ENCODE assay signal across 8 mouse cellular contexts in the genomic region with DNA sequence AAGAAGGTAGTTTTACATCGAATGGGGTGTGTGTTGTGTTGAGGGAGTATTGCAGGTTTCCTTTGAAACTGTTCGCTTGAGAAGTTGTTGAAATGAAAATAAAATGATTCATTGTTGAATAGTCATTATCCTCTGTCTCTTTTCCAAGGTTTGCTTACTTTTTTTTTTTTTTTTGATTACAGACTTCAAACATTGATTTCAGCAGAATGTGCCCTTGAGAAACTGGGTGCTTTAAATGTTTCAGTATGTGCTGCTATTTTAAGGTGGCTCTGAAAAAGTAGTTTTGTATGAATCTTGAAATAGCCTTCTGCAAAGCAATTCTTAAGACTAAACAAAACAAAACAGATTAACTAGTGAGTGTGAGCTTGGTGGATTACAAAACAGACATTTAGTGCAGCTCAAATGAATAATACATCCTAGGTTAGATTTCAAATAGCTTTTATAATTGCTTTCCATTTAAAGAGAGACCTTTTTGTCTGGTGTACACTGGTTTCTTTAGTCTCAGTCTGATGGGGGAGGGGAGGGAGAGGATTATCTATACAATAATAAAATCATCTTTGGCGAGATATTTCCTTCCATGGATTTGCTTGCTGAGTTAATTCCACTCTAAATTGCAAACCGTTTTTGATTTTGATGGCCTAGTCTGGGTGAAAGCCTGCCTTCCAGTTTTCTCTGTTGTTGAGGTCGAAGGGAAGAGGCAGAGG. TPM values are rescaled to one million over a fixed set of nuclear protein-coding genes. Genes with fewer than 3 reads are reported as not detected.
DNase-seq lines count a peak whose midpoint lies in the region; ATAC-seq and TF ChIP-seq lines count a peak whose summit lies in the region.

No protein-coding gene starts in this region.

- DNase-seq in kidney, adult 8-10 months = no peak
- no peak for DNase-seq in urinary bladder, adult 18-20 months (ENCODE audit: low spot score in 2 of 2)
- no peak for DNase-seq in adrenal gland, postnatal 36 days
- no peak for DNase-seq in gastrocnemius, adult 8-10 months (ENCODE audit: low spot score in 2 of 2)

- H3K9me3 ChIP-seq in kidney, embryonic 16.5 days (ENCODE audit: low read length) = no peaks in the 10 kb centered on the region
- H3K9me3 ChIP-seq in hindbrain, embryonic 15.5 days = no peaks in the 10 kb centered on the region
- H3K9me3 ChIP-seq in midbrain, embryonic 15.5 days = no peaks in the 10 kb centered on the region

- TF ChIP-seq CTCF in cortical plate, adult 2 months (IDR thresholded peaks at IDR 0.05; ENCODE audit: extremely low read depth, insufficient read depth, low read length) = no peak

- H3K27ac ChIP-seq in kidney, embryonic 16.5 days (ENCODE audit: low read length) = peak overlapping the region; percentile 98
- H3K27ac ChIP-seq in cortical plate, adult 2 months (ENCODE audit: insufficient read depth, low read length) = peak overlapping the region; percentile 65
- peak overlapping the region; percentile 92 for H3K27ac ChIP-seq in hindbrain, embryonic 15.5 days (replicated peaks)
- H3K27ac ChIP-seq in midbrain, embryonic 15.5 days = peak overlapping the region; percentile 99

- no peak for TF ChIP-seq POLR2A in cortical plate, adult 2 months (IDR thresholded peaks at IDR 0.05; ENCODE audit: extremely low read depth, insufficient read depth, low read length)

- no peaks in the 10 kb centered on the region for H3K36me3 ChIP-seq in kidney, embryonic 16.5 days (ENCODE audit: insufficient read depth, low read length)
- H3K36me3 ChIP-seq in hindbrain, embryonic 15.5 days = no peaks in the 10 kb centered on the region
- H3K36me3 ChIP-seq in midbrain, embryonic 15.5 days (replicated peaks) = no peaks in the 10 kb centered on the region

- ATAC-seq in kidney, embryonic 16.5 days (ENCODE audit: low FRiP score, low TSS enrichment) = no peak
- no peak for ATAC-seq in hindbrain, embryonic 15.5 days (ENCODE audit: low FRiP score, low read depth)
- no peak for ATAC-seq in midbrain, embryonic 15.5 days (replicated peaks)

- H3K4me2 ChIP-seq in kidney, embryonic 16.5 days (replicated peaks; ENCODE audit: low read depth, low read length) = peak overlapping the region; percentile 56
- peak overlapping the region; percentile 80 for H3K4me2 ChIP-seq in hindbrain, embryonic 15.5 days
- peak overlapping the region; percentile 75 for H3K4me2 ChIP-seq in midbrain, embryonic 15.5 days

- peak overlapping the region; percentile 99 for H3K9ac ChIP-seq in kidney, embryonic 16.5 days (replicated peaks; ENCODE audit: low read length)
- H3K9ac ChIP-seq in hindbrain, embryonic 15.5 days = peak overlapping the region; percentile 93
- H3K9ac ChIP-seq in midbrain, embryonic 15.5 days = peak overlapping the region; percentile 88

- no peaks in the 10 kb centered on the region for H3K27me3 ChIP-seq in kidney, embryonic 16.5 days (ENCODE audit: insufficient read depth, low read length)
- H3K27me3 ChIP-seq in hindbrain, embryonic 15.5 days = no peaks in the 10 kb centered on the region
- no peaks in the 10 kb centered on the region for H3K27me3 ChIP-seq in midbrain, embryonic 15.5 days (replicated peaks)

- H3K4me1 ChIP-seq in kidney, embryonic 16.5 days (ENCODE audit: insufficient read depth, low read length) = peaks cover 33% of the 10 kb centered on the region
- H3K4me1 ChIP-seq in cortical plate, adult 2 months (ENCODE audit: control insufficient read depth, insufficient read depth, low read length) = peaks cover 7% of the 10 kb centered on the region
- H3K4me1 ChIP-seq in hindbrain, embryonic 15.5 days (replicated peaks) = peaks cover 44% of the 10 kb centered on the region
- peaks cover 27% of the 10 kb centered on the region for H3K4me1 ChIP-seq in midbrain, embryonic 15.5 days

- peak overlapping the region; percentile 98 for H3K4me3 ChIP-seq in kidney, embryonic 16.5 days (ENCODE audit: low read length)
- H3K4me3 ChIP-seq in cortical plate, adult 2 months (ENCODE audit: insufficient read depth, low read length) = peak overlapping the region; percentile 95
- H3K4me3 ChIP-seq in hindbrain, embryonic 15.5 days = peak overlapping the region; percentile 85
- H3K4me3 ChIP-seq in midbrain, embryonic 15.5 days = peak overlapping the region; percentile 69

- 5% methylated on average over 5 of the region's 5 CpGs for WGBS in kidney, embryonic 16.5 days
- 5% methylated on average over 5 of the region's 5 CpGs for WGBS in hindbrain, embryonic 15.5 days
- 2% methylated on average over 5 of the region's 5 CpGs for WGBS in midbrain, embryonic 15.5 days

RNA-seq across cellular contexts. Expression of gene Rere, which starts 1.3 kb away (rescaled TPM):
- 30.7 and 40.6 TPM in 2 replicates for polyA plus RNA-seq in kidney, embryonic 16.5 days (2015; fragmentation: Nextera tagmentation; extraction: Ambion mirVana)
- polyA plus RNA-seq in cortical plate, adult 2 months (2012; rRNA removed) = 44.2 and 50.5 TPM in 2 replicates
- 32.5 and 33.8 TPM in 2 replicates for polyA plus RNA-seq in hindbrain, embryonic 15.5 days (2015; fragmentation: Nextera tagmentation; extraction: Ambion mirVana)
- 32.1 and 37.4 TPM in 2 replicates for polyA plus RNA-seq in midbrain, embryonic 15.5 days (2015; fragmentation: Nextera tagmentation; extraction: Ambion mirVana)
- 100 to 1,000 TPM; 114 to 116 TPM for total RNA-seq in adrenal gland, postnatal 36 days (2021)
- 10 to 100 TPM; 53.7 to 93.1 (median 66.0) TPM for total RNA-seq in gastrocnemius, adult 8-10 months (2022)

RNA-seq across cellular contexts. Expression of gene Eno1, which starts 46.3 kb away (rescaled TPM):
- polyA plus RNA-seq in kidney, embryonic 16.5 days (2015; fragmentation: Nextera tagmentation; extraction: Ambion mirVana) = 1,990 and 2,045 TPM in 2 replicates
- 902 and 906 TPM in 2 replicates for polyA plus RNA-seq in cortical plate, adult 2 months (2012; rRNA removed)
- 1,126 and 1,158 TPM in 2 replicates for polyA plus RNA-seq in hindbrain, embryonic 15.5 days (2015; fragmentation: Nextera tagmentation; extraction: Ambion mirVana)
- polyA plus RNA-seq in midbrain, embryonic 15.5 days (2015; fragmentation: Nextera tagmentation; extraction: Ambion mirVana) = 1,044 and 1,060 TPM in 2 replicates
- 100 to 1,000 TPM; 468 to 482 TPM for total RNA-seq in adrenal gland, postnatal 36 days (2021)
- total RNA-seq in gastrocnemius, adult 8-10 months (2022) = 10 to 100 TPM; 55.0 to 77.6 (median 67.7) TPM
